Mouse (Mus musculus) heart, embryonic 15.5 days (tissue): ENCODE data around the gene Tmem54. TPM values are rescaled to one million over a fixed set of nuclear protein-coding genes. Genes with fewer than 3 reads are reported as not detected.

Experiments used
- ATAC-seq: fragments of 200-750 bp; cut with Nextera tagmentation; replicated peaks from 2 replicates; pipeline ENCODE4 v1.8.0; 2017; ENCODE audit warnings: low read depth, moderate TSS enrichment; ENCODE audit not compliant: insufficient number of reproducible peaks, insufficient read depth, low FRiP score
- H3K27ac ChIP-seq: fragments of 300-500 bp; sonication (generic); 2 replicates; pipeline ENCODE4 v1.5.1; 2015; ENCODE audit warnings: mild to moderate bottlenecking, inconsistent platforms
- H3K27me3 ChIP-seq: fragments of 300-500 bp; sonication (generic); 2 replicates; pipeline ENCODE4 v1.6.1; 2015; ENCODE audit warnings: inconsistent platforms
- H3K36me3 ChIP-seq: fragments of 300-500 bp; sonication (generic); 2 replicates; pipeline ENCODE4 v1.6.1; 2015; ENCODE audit warnings: mild to moderate bottlenecking, inconsistent platforms
- H3K4me1 ChIP-seq: fragments of 300-500 bp; sonication (generic); replicated peaks from 2 replicates; pipeline ENCODE4 v1.6.1; 2015; ENCODE audit warnings: inconsistent platforms
- H3K4me2 ChIP-seq: fragments of 300-500 bp; sonication (generic); 2 replicates; pipeline ENCODE4 v1.6.1; 2015; ENCODE audit warnings: inconsistent platforms, mild to moderate bottlenecking, moderate library complexity
- H3K4me3 ChIP-seq: fragments of 300-500 bp; sonication (generic); 2 replicates; pipeline ENCODE4 v1.5.1; 2015; ENCODE audit warnings: mild to moderate bottlenecking, inconsistent platforms
- H3K9ac ChIP-seq: fragments of 300-500 bp; sonication (generic); 2 replicates; pipeline ENCODE4 v1.6.1; 2015; ENCODE audit warnings: mild to moderate bottlenecking, inconsistent platforms
- H3K9me3 ChIP-seq: fragments of 300-500 bp; sonication (generic); replicated peaks from 2 replicates; pipeline ENCODE4 v1.6.1; 2016; ENCODE audit warnings: inconsistent platforms
- WGBS: fragments of 180-500 bp; shearing (Covaris S2); methylation state at CpG from one replicate; pipeline ENCODE4 v1.1.7; 2015; ENCODE audit warnings: mixed read lengths; 5-methylcytosine and 5-hydroxymethylcytosine counted together
- polyA plus RNA-seq: library from polyadenylated mRNA; unstranded; fragments of >200 nt; fragmentation: Nextera tagmentation; extraction: Ambion mirVana; gene quantifications from 2 replicates; pipeline ENCODE4 v1.2.1, GENCODE M21; 2015

Gene Tmem54
- polyA plus RNA-seq, 1 experiment from 2014 or later, result 0.35 TPM

- peaks cover under 1% of the 10 kb centered on the region; the same call in 1 of the 2 replicates for H3K27me3 ChIP-seq
- no peak for ATAC-seq
- no peak overlapping the region for H3K27ac ChIP-seq
- WGBS, result 73% methylated on average over 5 of the region's 5 CpGs
- H3K9ac ChIP-seq, result no peak overlapping the region
- no peaks in the 10 kb centered on the region for H3K9me3 ChIP-seq
- H3K4me1 ChIP-seq, result peaks cover 69% of the 10 kb centered on the region
- H3K4me2 ChIP-seq, result no peak overlapping the region
- no peaks in the 10 kb centered on the region; the same call in 1 of the 2 replicates for H3K36me3 ChIP-seq
- H3K4me3 ChIP-seq, result no peak overlapping the region
Measured at GRCm38 (mm10) chr4:129143509-129143908, 38.2 kb downstream of the Tmem54 start.

DNA sequence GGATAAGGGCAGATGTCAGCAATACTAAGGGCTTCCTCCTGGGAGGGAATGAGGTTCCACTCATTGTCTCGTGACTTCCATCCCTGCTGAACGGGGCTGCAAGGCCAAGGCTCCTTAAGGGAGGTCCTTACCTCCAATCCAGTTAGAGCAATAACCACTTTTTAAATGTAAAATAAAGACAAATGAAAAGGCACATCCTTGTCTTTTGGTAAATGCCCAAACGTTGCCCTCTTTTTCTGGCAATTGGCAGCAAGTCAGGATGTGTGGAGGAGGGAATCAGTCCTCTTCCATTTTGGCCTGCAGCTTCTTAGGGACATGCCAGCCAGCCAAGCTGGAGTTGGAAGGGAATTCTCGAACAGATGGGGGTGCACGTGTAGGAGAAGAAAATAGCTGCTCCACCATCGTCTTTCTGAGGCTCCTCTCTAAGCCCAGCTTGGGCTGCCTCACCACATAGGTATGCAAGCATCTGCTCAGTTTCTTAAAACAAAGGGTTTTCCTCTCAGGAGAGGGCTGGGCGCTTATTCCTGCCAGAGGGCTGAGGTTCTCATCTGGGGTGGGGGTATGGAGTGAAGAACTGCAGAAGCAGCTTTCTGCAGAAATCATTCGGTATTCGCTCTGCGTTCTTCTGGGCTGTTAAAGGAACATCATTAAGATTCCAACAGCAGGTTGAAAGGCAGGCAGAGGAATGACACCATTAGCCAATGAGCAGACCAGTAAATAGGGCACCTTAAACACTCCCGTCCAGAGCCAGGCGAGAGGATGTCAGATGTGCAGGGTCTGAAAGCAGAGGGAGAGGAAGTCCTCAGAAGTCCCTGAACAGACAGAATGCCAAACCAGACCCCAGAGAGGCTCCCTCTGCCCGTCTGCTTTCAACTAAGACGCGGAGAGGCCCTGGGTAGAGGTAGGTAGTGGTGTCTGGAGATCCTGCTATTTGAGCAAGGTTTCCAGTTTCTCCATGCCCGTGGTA lies 39.3 kb downstream of the Tmem54 start:
- peaks cover 69% of the 10 kb centered on the region for H3K4me1 ChIP-seq
- peaks cover 6% of the 10 kb centered on the region; the same call in 1 of the 2 replicates for H3K36me3 ChIP-seq
- 51% methylated on average over 16 of the region's 16 CpGs for WGBS
- H3K27ac ChIP-seq, result peak overlapping the region; percentile 33
- H3K4me3 ChIP-seq, result no peak overlapping the region
- H3K9ac ChIP-seq, result 0 out of 2 replicates have a peak overlapping the region, but pooled peaks have one; percentile 3
- no peaks in the 10 kb centered on the region for H3K9me3 ChIP-seq
- H3K27me3 ChIP-seq, result no peaks in the 10 kb centered on the region
- no peak overlapping the region for H3K4me2 ChIP-seq
- ATAC-seq, result no peak

GRCm38 (mm10) chr4:129145411-129145810 lies 40.1 kb downstream of the Tmem54 start:
- Histone ChIP-seq H3K9ac (no peak overlapping the region), H3K4me2 (no peak overlapping the region), H3K27me3 (no peaks in the 10 kb centered on the region), H3K27ac (peak overlapping the region; percentile 33; the same call in 1 of the 2 replicates), H3K4me3 (no peak overlapping the region), H3K36me3 (peaks cover 11% of the 10 kb centered on the region; the same call in 1 of the 2 replicates), H3K9me3 (no peaks in the 10 kb centered on the region), H3K4me1 (peaks cover 66% of the 10 kb centered on the region)
- 55% methylated on average over 4 of the region's 4 CpGs for WGBS
- no peak for ATAC-seq

- peaks cover 63% of the 10 kb centered on the region for H3K4me1 ChIP-seq
- peaks cover 16% of the 10 kb centered on the region; the same call in 1 of the 2 replicates for H3K36me3 ChIP-seq
- H3K9me3 ChIP-seq, result no peaks in the 10 kb centered on the region
- no peak overlapping the region for H3K4me3 ChIP-seq
- WGBS, result 76% methylated on average over 4 of the region's 4 CpGs
- no peak overlapping the region for H3K27ac ChIP-seq
- no peak overlapping the region for H3K9ac ChIP-seq
- no peak overlapping the region for H3K4me2 ChIP-seq
- no peaks in the 10 kb centered on the region for H3K27me3 ChIP-seq
- no peak for ATAC-seq
Measured at GRCm38 (mm10) chr4:129145943-129146342, 40.6 kb downstream of the Tmem54 start.

GRCm38 (mm10) chr4:129146392-129146791 lies 41.0 kb downstream of the Tmem54 start:
- Histone ChIP-seq H3K4me2 (no peak overlapping the region), H3K9ac (no peak overlapping the region), H3K9me3 (no peaks in the 10 kb centered on the region), H3K4me3 (no peak overlapping the region), H3K27ac (0 out of 2 replicates have a peak overlapping the region, but pooled peaks have one; percentile 43), H3K27me3 (no peaks in the 10 kb centered on the region), H3K4me1 (peaks cover 59% of the 10 kb centered on the region), H3K36me3 (peaks cover 20% of the 10 kb centered on the region; the same call in 1 of the 2 replicates)
- ATAC-seq, result no peak
- 37% methylated on average over 2 of the region's 2 CpGs for WGBS

DNA sequence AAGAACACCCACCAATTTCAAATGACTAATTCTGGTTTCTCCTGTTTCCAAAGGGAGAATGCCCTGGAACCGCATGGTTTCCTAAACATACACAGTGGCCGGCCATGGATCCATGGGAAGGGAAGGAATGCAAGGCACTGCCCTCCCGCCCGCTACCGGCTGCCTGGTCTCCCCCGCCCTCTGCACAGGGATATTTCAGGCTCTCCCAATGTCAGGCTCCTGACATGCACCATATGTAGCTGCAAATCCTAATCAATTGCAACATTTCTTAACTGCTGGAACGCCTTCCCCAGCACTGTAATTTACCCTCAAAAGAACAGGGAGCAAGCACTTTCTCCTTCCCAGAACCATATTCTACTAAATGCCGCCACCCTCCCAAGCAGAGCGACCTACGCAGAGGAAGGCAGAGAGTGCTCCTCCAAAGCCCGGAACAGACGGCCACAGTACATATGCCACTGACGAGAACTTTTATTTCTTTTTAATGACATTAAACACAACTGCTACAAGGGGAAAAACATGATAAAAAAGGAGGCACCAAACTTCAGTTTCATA lies 42.3 kb downstream of the Tmem54 start:
- 55% methylated on average over 13 of the region's 13 CpGs for WGBS
- ATAC-seq, result 0 out of 2 replicates have a peak, but pooled peaks have one; percentile 39
- Histone ChIP-seq H3K36me3 (peaks cover 32% of the 10 kb centered on the region; the same call in 1 of the 2 replicates), H3K9ac (no peak overlapping the region), H3K4me1 (peaks cover 47% of the 10 kb centered on the region), H3K4me2 (no peak overlapping the region), H3K27ac (0 out of 2 replicates have a peak overlapping the region, but pooled peaks have one; percentile 6), H3K27me3 (no peaks in the 10 kb centered on the region), H3K4me3 (no peak overlapping the region), H3K9me3 (no peaks in the 10 kb centered on the region)

DNA sequence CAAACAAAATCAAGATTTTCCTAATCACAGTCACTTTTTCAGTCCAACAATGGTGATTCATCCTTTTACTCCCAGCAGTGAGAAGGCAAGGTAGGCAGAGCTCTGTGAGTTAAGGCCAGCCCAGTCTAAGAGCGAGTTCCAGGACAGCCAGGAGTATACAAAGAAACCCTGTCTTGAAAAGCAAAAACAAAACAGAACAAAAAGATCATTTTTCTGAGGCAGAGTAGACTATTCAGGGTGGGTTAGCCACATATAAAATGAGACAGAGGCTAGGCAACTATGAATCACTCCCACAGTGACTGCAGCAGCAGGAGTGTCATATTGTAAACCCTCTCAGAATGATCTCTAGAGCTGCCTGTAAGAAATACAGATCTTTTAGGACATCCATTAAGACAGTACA lies 44.0 kb downstream of the Tmem54 start:
- no peak overlapping the region for H3K9ac ChIP-seq
- no peak for ATAC-seq
- H3K4me1 ChIP-seq, result peaks cover 34% of the 10 kb centered on the region
- no peak overlapping the region for H3K4me2 ChIP-seq
- 78% methylated on average over 1 of the region's 1 CpGs for WGBS
- H3K9me3 ChIP-seq, result no peaks in the 10 kb centered on the region
- H3K36me3 ChIP-seq, result peaks cover 47% of the 10 kb centered on the region
- no peak overlapping the region for H3K27ac ChIP-seq
- no peak overlapping the region for H3K4me3 ChIP-seq
- H3K27me3 ChIP-seq, result no peaks in the 10 kb centered on the region

DNA sequence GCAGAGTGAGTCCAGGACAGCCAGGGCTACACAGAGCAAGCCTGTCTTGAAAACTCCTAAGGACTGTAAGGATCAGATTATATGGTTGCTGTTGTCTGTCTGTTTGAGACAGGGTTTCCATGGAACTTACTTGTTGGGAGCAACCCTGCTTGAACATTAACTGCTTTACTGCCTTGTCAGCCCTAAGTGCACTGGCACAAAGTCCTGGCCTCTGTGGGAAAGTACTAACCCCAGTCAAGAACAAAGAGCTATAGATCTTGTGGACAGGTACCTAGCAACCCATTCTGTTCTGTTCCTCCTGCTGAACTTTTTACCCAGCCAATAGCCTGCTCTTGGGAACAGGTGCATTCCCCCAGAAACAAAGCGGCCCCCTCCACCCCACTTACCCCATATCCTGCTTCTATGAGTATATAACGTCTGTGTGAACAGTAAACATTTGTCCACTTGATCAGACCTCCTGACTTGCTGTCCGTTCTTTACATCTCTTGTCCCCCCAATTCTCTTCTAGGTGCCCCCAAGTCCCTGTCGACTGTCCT lies 46.0 kb downstream of the Tmem54 start:
- Histone ChIP-seq H3K4me3 (no peak overlapping the region), H3K27ac (no peak overlapping the region), H3K9me3 (no peaks in the 10 kb centered on the region), H3K27me3 (no peaks in the 10 kb centered on the region), H3K4me2 (no peak overlapping the region), H3K36me3 (peaks cover 58% of the 10 kb centered on the region), H3K9ac (no peak overlapping the region), H3K4me1 (peaks cover 18% of the 10 kb centered on the region)
- ATAC-seq, result no peak
- 90% methylated on average over 4 of the region's 4 CpGs for whole genome bisulfite sequencing

DNA sequence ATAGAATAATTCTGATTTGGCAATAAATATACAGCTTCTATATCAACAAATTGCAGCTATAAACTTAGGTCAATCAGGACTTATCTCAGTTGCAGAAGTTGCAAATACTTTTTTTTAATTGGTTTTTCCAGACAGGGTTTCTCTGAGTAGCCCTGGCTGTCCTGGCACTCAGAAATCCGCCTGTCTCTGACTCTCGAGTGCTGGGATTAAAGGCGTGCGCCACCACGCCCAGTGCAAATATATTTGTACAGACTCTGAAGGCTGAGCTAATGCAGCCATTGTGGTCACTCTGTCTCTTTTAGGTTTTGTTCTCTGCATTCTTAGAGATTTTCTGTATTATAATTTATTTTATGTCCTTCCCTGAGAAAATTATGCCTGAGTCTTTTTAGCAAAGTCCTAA lies 52.2 kb downstream of the Tmem54 start:
- H3K4me3 ChIP-seq, result no peak overlapping the region
- no peak overlapping the region for H3K4me2 ChIP-seq
- H3K27ac ChIP-seq, result peak overlapping the region; percentile 11; the same call in 1 of the 2 replicates
- WGBS, result 77% methylated on average over 5 of the region's 5 CpGs
- ATAC-seq, result no peak
- H3K9ac ChIP-seq, result no peak overlapping the region
- no peaks in the 10 kb centered on the region for H3K27me3 ChIP-seq
- no peaks in the 10 kb centered on the region for H3K9me3 ChIP-seq
- peaks cover 39% of the 10 kb centered on the region for H3K36me3 ChIP-seq
- H3K4me1 ChIP-seq, result peaks cover 11% of the 10 kb centered on the region; the same call in 1 of the 2 replicates

DNA sequence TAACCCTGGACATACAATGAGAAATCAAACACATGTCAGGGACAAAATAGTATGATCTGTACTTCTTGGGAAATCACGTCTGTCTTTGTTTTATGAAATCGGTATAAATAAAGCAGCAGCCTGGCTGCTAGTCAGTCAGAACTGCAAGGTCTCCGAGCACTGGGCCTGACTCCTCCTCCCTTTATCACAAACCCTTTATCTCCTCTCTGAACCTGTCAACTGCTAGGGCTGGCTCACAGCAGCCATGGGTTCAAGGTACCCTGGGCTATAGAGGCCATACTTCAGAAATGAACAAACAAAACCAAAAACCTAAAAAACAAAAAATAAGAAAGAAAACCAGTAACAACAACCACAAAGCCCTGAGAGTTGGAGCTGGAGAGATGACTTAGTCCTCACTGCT lies 53.2 kb downstream of the Tmem54 start:
- Histone ChIP-seq H3K4me3 (no peak overlapping the region), H3K36me3 (peaks cover 34% of the 10 kb centered on the region), H3K4me2 (no peak overlapping the region), H3K27me3 (no peaks in the 10 kb centered on the region), H3K9ac (no peak overlapping the region), H3K27ac (peak overlapping the region; percentile 11; the same call in 1 of the 2 replicates), H3K9me3 (no peaks in the 10 kb centered on the region), H3K4me1 (peaks cover 11% of the 10 kb centered on the region; the same call in 1 of the 2 replicates)
- 0 out of 2 replicates have a peak, but pooled peaks have one; percentile 39 for ATAC-seq
- WGBS, result 31% methylated on average over 3 of the region's 3 CpGs

- H3K4me1 ChIP-seq, result peaks cover 11% of the 10 kb centered on the region; the same call in 1 of the 2 replicates
- H3K9ac ChIP-seq, result no peak overlapping the region
- peaks cover 32% of the 10 kb centered on the region for H3K36me3 ChIP-seq
- no peaks in the 10 kb centered on the region for H3K9me3 ChIP-seq
- no peaks in the 10 kb centered on the region for H3K27me3 ChIP-seq
- 95% methylated on average over 1 of the region's 1 CpGs for WGBS
- no peak overlapping the region for H3K27ac ChIP-seq
- ATAC-seq, result no peak
- no peak overlapping the region for H3K4me2 ChIP-seq
- no peak overlapping the region for H3K4me3 ChIP-seq
Measured at GRCm38 (mm10) chr4:129161076-129161475, 55.7 kb downstream of the Tmem54 start.
